Mouse (Mus musculus): ENCODE results near the gene Prickle4.

Prickle4 gene

GRCm38 (mm10) chr17:47694503-47695336 is at the start of gene Prickle4:
TSS of gene Prickle4 (minus strand) at chr17:47694736.
- peak; percentile 94 for DNase-seq (ENCODE audit: low read depth, low spot score)

- no peak for DNase-seq (ENCODE audit: low read depth, low spot score)
These were observed 49.5 kb upstream of the Prickle4 start for GRCm38 (mm10) chr17:47744086-47744485.

DNA sequence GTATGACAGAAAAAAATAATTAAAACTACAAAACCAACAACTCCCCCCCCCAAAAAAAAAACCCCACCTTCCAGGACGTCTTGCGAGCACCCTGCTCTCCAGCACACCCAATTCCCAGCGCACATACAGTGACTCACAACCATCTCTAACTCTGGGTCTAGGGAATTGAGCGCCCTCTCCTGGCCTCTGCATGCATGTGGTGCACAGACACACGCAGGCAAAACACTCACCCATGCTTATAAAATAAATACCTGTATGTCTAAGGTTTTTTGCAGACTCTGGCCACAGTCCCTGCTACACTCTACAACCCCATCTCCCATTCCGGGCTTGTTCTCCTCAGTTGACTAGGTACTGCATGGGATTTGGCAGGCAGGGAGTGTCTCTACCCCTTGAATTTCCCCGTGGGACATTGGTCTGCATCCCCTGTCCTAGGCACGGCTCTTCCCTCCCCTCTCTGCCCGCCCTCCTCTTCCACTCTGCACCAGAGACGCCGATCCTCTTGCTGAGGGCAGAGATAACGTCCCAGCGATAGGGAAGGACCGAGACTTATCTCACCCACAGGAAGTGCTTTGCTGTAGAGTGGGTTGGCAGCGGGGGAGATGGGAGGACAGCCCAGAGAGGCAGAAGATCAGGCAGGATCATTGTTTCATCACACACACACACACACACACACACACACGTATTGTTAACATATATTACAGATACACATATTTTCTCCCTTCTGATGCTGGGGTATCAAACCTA is 48.6 kb upstream of the Prickle4 start:
- DNase-seq (ENCODE audit: low read depth, low spot score), result no peak

- no peak for DNase-seq (ENCODE audit: low read depth, low spot score)
These were observed 45.6 kb upstream of the Prickle4 start for GRCm38 (mm10) chr17:47740186-47740585.

- no peak for DNase-seq (ENCODE audit: low read depth, low spot score)
These were observed 44.6 kb upstream of the Prickle4 start for GRCm38 (mm10) chr17:47738879-47739798.

- DNase-seq (ENCODE audit: low read depth, low spot score), result no peak
These were observed 43.7 kb upstream of the Prickle4 start for GRCm38 (mm10) chr17:47738066-47738878.

- DNase-seq (ENCODE audit: low read depth, low spot score), result peak; percentile 46
These were observed 42.9 kb upstream of the Prickle4 start for GRCm38 (mm10) chr17:47737271-47738065.

GRCm38 (mm10) chr17:47736856-47737255 is 42.3 kb upstream of the Prickle4 start, which contains the start of gene Tfeb:
TSS of gene Tfeb (plus strand) at chr17:47737030.
- peak; percentile 87 for DNase-seq (ENCODE audit: low read depth, low spot score)

DNA sequence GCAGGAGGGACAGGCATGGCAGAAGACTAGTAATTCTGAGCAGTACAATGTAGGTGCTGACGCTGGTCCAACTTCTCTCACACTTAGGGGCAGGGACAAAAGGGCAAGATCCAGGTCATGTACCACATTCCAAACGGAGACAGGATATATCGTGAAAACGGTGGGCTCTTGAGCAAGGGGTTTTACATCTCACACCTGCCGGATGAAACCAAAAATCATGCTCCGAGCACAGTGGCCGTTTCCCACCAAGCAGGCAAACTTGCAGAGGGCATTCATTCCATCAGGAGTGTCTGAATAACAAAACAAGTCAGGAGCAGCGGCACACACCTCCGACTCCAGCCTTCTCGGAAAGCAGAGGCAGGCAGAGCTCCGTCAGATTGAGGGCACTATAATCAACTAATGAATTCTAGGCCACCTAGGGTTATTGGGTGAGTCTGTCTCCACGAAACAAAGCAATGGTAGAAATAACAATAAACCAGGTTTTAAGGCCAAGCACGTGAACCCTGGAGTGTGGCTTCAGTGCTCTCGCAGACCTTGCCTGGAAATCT is 41.1 kb upstream of the Prickle4 start:
- DNase-seq (ENCODE audit: low read depth, low spot score), result no peak

- DNase-seq (ENCODE audit: low read depth, low spot score), result no peak
These were observed 36.4 kb upstream of the Prickle4 start for GRCm38 (mm10) chr17:47730633-47731575.

GRCm38 (mm10) chr17:47726566-47726965 is 32.0 kb upstream of the Prickle4 start, which contains the start of gene Pgc:
TSS of gene Pgc (plus strand) at chr17:47726842.
- DNase-seq (ENCODE audit: low read depth, low spot score), result no peak

DNA sequence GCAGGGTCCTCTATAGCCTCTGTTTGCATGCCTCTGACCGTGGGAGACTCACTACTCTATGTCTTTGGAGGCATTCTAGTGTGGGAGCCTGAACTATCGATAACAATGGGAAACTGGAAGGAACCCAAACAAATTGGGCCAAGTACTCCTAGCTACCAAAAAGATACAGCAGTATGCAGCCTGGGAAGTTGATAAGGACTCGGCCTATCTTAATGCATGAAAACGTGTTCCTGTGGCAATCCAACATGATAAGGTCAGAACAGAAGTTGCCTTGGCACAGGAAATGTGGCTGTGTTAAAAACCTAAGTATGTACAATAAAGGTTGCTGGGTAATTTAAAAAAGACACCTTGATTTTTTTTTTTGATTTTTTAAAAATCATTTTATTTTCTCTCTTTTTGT is 26.6 kb upstream of the Prickle4 start:
- DNase-seq (ENCODE audit: low read depth, low spot score), result no peak

GRCm38 (mm10) chr17:47715037-47715436 is 20.5 kb upstream of the Prickle4 start:
- DNase-seq (ENCODE audit: low read depth, low spot score), result no peak

DNA sequence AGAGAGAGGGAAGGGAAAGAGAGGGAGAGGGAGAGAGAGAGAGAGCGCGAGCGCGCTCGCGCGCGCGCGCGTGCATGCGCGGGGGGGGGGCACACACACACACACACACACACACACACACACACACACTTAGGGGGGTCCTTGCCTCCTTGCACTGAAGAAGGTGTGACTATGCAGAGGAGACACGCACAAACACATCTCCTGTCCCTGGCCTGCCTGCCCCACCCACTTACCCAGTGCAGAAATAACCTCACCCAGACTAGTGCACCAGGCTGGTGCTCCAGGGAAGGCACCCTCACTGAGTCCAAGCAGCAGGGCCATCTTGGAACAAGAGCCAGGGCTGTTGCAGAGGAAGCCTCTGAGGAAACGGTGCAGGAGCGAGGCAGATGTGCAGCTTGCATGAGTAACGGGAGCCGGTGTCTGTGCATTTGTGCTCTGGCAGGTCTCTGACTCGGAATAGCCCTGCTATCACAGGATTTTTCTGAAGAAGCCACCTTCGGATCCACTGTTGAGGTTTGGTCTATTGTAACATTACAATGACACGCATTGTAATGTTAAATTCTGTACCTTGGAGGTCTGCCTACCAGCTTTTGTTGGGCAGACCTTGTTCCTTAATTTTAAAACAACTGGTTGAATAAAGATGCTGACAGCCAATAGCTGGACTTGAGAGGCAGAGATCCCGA is 18.5 kb upstream of the Prickle4 start:
- no peak for DNase-seq (ENCODE audit: low read depth, low spot score)

- no peak for DNase-seq (ENCODE audit: low read depth, low spot score)
These were observed 17.3 kb upstream of the Prickle4 start for GRCm38 (mm10) chr17:47711883-47712282.

- DNase-seq (ENCODE audit: low read depth, low spot score), result no peak
These were observed 15.5 kb upstream of the Prickle4 start for GRCm38 (mm10) chr17:47710036-47710435.

GRCm38 (mm10) chr17:47708972-47709371 is 14.4 kb upstream of the Prickle4 start:
- no peak for DNase-seq (ENCODE audit: low read depth, low spot score)

GRCm38 (mm10) chr17:47707961-47708360 is 13.4 kb upstream of the Prickle4 start:
- DNase-seq (ENCODE audit: low read depth, low spot score), result no peak
